ENCODE assay signal across 8 mouse cellular contexts in genomic region chr10:4387701-4388383, GRCm38 (mm10). TPM values are rescaled to one million over a fixed set of nuclear protein-coding genes. Genes with fewer than 3 reads are reported as not detected.
A peak's percentile ranks its signal among the peaks of the same experiment; 100 is the strongest.
DNase-seq lines count a peak whose midpoint lies in the region; ATAC-seq and TF ChIP-seq lines count a peak whose summit lies in the region.

TSS of gene Zbtb2 (minus strand) at chr10:4388108.

- H3K9me3 ChIP-seq in ES-Bruce4 (replicated peaks; ENCODE audit: control insufficient read depth, insufficient read depth, low read length, poor library complexity, severe bottlenecking) = no peaks in the 10 kb centered on the region
- no peaks in the 10 kb centered on the region for H3K9me3 ChIP-seq in forebrain, embryonic 13.5 days (replicated peaks)
- H3K9me3 ChIP-seq in lung, embryonic 15.5 days = no peaks in the 10 kb centered on the region

- H3K27me3 ChIP-seq in ES-Bruce4 (ENCODE audit: control insufficient read depth, insufficient read depth, low read length, poor library complexity, severe bottlenecking) = no peaks in the 10 kb centered on the region
- no peaks in the 10 kb centered on the region for H3K27me3 ChIP-seq in forebrain, embryonic 13.5 days
- no peaks in the 10 kb centered on the region for H3K27me3 ChIP-seq in lung, embryonic 15.5 days

- H3K4me3 ChIP-seq in ES-Bruce4 (ENCODE audit: low read depth, low read length) = peak within 1 kb of the TSS; percentile 94
- H3K4me3 ChIP-seq in forebrain, embryonic 13.5 days = peak within 1 kb of the TSS; percentile 97
- H3K4me3 ChIP-seq in lung, embryonic 15.5 days = peak within 1 kb of the TSS; percentile 89
- peak within 1 kb of the TSS; percentile 95 for H3K4me3 ChIP-seq in olfactory bulb, adult 2 months (ENCODE audit: insufficient read depth, low read depth, low read length)

- H3K36me3 ChIP-seq in ES-Bruce4 (ENCODE audit: control insufficient read depth, insufficient read depth, low read length, poor library complexity, severe bottlenecking) = peaks cover 5% of the 10 kb centered on the region; the same call in 1 of the 2 replicates
- H3K36me3 ChIP-seq in forebrain, embryonic 13.5 days (ENCODE audit: poor library complexity, severe bottlenecking) = peaks cover 2% of the 10 kb centered on the region; the same call in 1 of the 2 replicates
- 0 out of 2 replicates have a peak, but pooled peaks cover under 1% of the 10 kb centered on the region for H3K36me3 ChIP-seq in lung, embryonic 15.5 days

- peaks cover 3% of the 10 kb centered on the region for H3K4me1 ChIP-seq in ES-Bruce4 (ENCODE audit: control insufficient read depth, insufficient read depth, low read length)
- peaks cover 44% of the 10 kb centered on the region for H3K4me1 ChIP-seq in forebrain, embryonic 13.5 days
- H3K4me1 ChIP-seq in lung, embryonic 15.5 days = peaks cover 36% of the 10 kb centered on the region
- H3K4me1 ChIP-seq in olfactory bulb, adult 2 months (ENCODE audit: control insufficient read depth, insufficient read depth, low read length) = peaks cover 11% of the 10 kb centered on the region

- no peak for TF ChIP-seq POLR2A in ES-Bruce4 (IDR thresholded peaks at IDR 0.05; ENCODE audit: insufficient read depth, low read length)
- no peak for TF ChIP-seq POLR2A in olfactory bulb, adult 2 months (IDR thresholded peaks at IDR 0.05; ENCODE audit: insufficient read depth, low read depth, low read length)

- peak within 1 kb of the TSS; percentile 84 for H3K27ac ChIP-seq in ES-Bruce4 (ENCODE audit: insufficient read depth, low read length)
- peak within 1 kb of the TSS; percentile 100 for H3K27ac ChIP-seq in forebrain, embryonic 13.5 days
- H3K27ac ChIP-seq in lung, embryonic 15.5 days = peak within 1 kb of the TSS; percentile 99
- H3K27ac ChIP-seq in olfactory bulb, adult 2 months (ENCODE audit: insufficient read depth, low read depth, low read length) = peak within 1 kb of the TSS; percentile 94

- WGBS in forebrain, embryonic 13.5 days = under 1% methylated on average over 57 of the region's 87 CpGs
- under 1% methylated on average over 47 of the region's 87 CpGs for WGBS in lung, embryonic 15.5 days
- WGBS in olfactory bulb, adult 2 months = under 1% methylated on average over 77 of the region's 87 CpGs

- peak; percentile 68 to 71 for DNase-seq in heart, postnatal 14 days
- peak; percentile 32 to 77 for DNase-seq in layer of hippocampus, adult 18-20 months (ENCODE audit: low spot score in 2 of 2)
- peak; percentile 64 to 71 for DNase-seq in thymus, adult 18-20 months

- peak within 1 kb of the TSS; percentile 100 for H3K9ac ChIP-seq in ES-Bruce4 (ENCODE audit: low read depth, poor library complexity, severe bottlenecking)
- H3K9ac ChIP-seq in forebrain, embryonic 13.5 days = peak within 1 kb of the TSS; percentile 98
- peak within 1 kb of the TSS; percentile 97 for H3K9ac ChIP-seq in lung, embryonic 15.5 days

- intact Hi-C loops in heart, postnatal 14 days (cut with DNase I) = no loop called here

- no peak for TF ChIP-seq EP300 in ES-Bruce4 (IDR thresholded peaks at IDR 0.05; ENCODE audit: insufficient read depth, low read depth, low read length)

- ATAC-seq in cerebellum, adult (ENCODE audit: insufficient number of reproducible peaks, low FRiP score, low TSS enrichment) = peak; percentile 17; the same call in 1 of the 2 replicates
- ATAC-seq in forebrain, embryonic 13.5 days = peak; percentile 4
- no peak for ATAC-seq in lung, embryonic 15.5 days (ENCODE audit: borderline replicate concordance, extremely low read depth, low FRiP score, low TSS enrichment)

- no peak for TF ChIP-seq CTCF in ES-Bruce4 (IDR thresholded peaks at IDR 0.05; ENCODE audit: low read depth, low read length)
- TF ChIP-seq CTCF in olfactory bulb, adult 2 months (IDR thresholded peaks at IDR 0.05; ENCODE audit: insufficient read depth, low read depth, low read length) = no peak

- peak within 1 kb of the TSS; percentile 92 for H3K4me2 ChIP-seq in forebrain, embryonic 13.5 days
- H3K4me2 ChIP-seq in lung, embryonic 15.5 days = peak within 1 kb of the TSS; percentile 73

RNA-seq across cellular contexts. Expression of gene Zbtb2, which starts in this region (rescaled TPM):
- polyA plus RNA-seq in ES-Bruce4 (2011; ENCODE audit: insufficient read depth, insufficient read length, low read depth, missing spikeins) = 11.0 and 13.1 TPM in 2 replicates
- 17.6 and 19.0 TPM in 2 replicates for polyA plus RNA-seq in forebrain, embryonic 13.5 days (2015; fragmentation: Nextera tagmentation; extraction: Ambion mirVana)
- 1 to 10 TPM; 6.6 to 7.7 TPM for total RNA-seq in heart, postnatal 14 days (2021)
- total RNA-seq in layer of hippocampus, adult 18-20 months (2021) = 10 to 100 TPM; 15.0 to 15.3 TPM
- 15.5 and 16.6 TPM in 2 replicates for polyA plus RNA-seq in lung, embryonic 15.5 days (2015; fragmentation: Nextera tagmentation; extraction: Ambion mirVana)
- not detected in 2 replicates for polyA plus RNA-seq in olfactory bulb, adult 2 months (2012; ENCODE audit: insufficient read depth, insufficient read length, low replicate concordance, missing spikeins)
